Mouse (Mus musculus) granulocyte monocyte progenitor cell, adult 5-6 weeks (primary cell): ENCODE measurements around the gene Xk. TPM values are rescaled to one million over a fixed set of nuclear protein-coding genes. Genes with fewer than 3 reads are reported as not detected.
"Not testable (repeated sequence)": the region's sequence is repeated elsewhere in the genome, so short reads cannot be mapped to it uniquely, and the experiment has no call there.

Experiments used
- ATAC-seq: replicated peaks from 2 replicates; pipeline ENCODE4 v1.8.0; 2016; ENCODE audit warnings: mild to moderate bottlenecking, moderate TSS enrichment, inconsistent platforms; ENCODE audit not compliant: poor library complexity, severe bottlenecking
- total RNA-seq, 2 experiments: library from RNA; stranded (forward) in 1 of 2; stranded (reverse) in 1 of 2; fragments of 200-712, 200-1000 nt in 1 of 2; fragments of >200 nt in 1 of 2; fragmentation: Nextera tagmentation in 1 of 2; gene quantifications; 2 replicates each; pipeline ENCODE4 v1.2.3; 2014 to 2017

Xk gene
- total RNA-seq, 2 experiments from 2014 or later = 6.5 to 14.0 TPM

DNA sequence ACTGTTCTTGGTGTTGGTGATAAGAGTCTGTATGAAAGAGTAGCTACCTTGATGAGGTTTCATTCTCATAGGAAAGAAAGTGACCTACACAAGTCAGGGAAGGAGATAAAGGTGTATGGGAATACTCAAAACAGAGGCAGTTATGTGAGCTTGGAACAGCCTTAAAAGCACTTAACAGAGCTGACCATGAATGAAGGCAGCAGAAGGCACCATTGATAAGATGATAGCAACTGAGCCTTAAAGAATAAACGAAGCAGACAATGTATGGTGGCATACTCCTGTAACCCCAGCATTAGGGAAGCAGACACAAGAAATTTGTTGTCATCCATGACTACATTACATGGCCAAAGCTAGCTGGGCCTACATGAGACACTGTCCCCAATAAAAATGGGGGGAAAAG, 30.9 kb downstream of the Xk start:
- no peak for ATAC-seq

DNA sequence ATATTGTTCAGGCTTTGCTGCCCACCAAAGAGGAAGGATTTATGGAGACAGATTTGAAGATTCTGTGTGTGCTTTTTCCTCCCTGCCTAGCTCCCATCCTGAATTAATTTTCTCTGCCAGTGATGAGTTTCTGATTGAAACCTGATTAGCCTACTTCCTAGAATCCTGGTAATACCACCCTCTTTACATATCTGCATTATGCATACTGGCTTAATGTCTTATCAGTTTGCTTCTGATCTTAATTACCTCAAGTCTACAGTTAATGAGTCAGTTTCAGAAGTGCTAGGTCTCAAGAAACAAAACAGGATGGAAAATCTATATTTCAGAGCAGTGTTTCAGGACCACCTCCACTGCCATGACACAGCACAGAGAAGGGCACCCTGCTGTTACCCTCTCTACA, 43.9 kb downstream of the Xk start:
- ATAC-seq = not testable (repeated sequence)

DNA sequence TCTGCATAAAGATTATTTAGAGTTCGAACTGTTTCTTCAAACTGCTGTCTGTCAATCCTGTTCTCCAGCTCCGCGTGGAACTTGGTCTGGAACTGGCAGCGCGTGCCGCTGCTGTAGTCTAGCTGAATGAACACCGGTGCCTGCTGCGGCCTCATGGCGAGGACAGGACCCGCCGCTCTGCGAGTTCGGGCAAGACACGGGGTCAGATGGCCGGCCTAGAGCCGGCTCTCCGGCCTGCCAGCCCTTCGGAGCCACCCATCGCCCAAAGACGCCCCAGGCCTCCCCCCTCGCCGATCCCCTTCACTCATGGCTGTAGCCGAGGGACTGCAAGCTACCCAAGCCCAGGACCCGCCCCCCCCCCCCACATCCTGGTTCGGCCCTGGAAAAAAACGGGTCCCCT, 55.4 kb downstream of the Xk start:
- peak; percentile 50; the same call in 1 of the 2 replicates for ATAC-seq

DNA sequence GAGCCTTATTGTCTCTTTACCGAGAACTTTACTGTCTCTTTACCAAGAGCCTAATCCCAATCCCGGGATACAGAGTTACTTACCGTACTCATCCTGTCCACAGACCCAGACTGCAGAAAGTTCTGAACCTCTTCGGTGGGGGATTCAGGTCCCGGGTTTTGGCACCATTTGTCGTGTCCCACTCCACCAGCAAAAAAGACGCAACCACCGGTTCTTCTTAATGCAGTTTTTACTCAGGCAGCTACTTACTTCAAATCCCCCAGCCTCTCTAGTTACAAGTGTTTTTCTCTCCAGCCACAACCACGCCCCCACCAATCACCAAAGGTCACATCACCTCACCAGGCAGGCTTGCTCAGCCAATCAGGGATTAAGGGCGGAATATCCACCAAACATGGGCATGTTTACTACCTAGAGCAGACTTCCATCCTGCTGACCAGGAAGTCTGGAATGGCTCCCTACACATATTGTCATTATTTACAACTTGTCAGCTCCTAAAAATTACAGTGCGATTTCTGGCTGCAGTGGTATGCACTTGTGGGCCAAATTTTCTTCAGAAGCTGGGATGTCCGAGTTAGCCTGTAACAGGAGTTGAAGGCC, 59.9 kb downstream of the Xk start:
- not testable (repeated sequence) for ATAC-seq

DNA sequence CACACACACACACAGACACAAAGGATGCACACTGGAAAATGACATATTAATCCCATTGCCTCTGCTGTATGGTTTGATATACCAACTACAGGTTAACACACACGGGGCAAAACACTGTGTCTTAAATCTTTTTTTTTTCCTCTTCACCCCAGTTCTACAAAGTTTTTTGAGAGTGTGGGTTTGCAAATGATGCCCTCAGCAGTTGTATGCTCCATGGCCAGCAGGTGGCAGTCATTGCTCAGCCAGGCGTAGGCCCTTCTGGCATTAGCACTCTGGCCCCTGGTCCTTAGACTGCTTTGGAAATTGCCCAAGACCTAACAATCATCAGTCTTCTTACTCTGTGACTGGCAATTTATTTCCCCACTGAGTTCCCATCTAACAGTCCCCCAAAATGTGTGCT, 60.5 kb downstream of the Xk start:
- ATAC-seq = peak; percentile 92

DNA sequence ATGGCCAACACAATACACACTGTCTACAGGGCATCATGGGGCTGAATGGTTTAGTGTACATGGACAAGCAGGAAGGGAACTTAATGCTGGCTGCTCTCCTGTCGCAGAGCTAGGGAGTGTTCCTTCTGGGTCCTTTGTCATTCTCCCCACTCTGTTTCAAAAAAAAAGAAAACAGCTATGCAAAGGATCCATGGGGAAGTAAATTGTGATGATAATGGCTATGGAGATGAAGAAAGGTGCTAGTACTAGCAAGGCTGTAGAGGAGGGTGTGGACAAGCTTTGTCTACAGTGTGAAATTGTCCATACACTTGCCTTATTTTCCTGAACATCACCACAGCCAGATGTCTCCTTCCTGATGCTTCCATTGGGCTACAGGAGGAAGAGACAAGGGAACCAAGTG, 62.4 kb downstream of the Xk start:
- ATAC-seq = not testable (repeated sequence)

DNA sequence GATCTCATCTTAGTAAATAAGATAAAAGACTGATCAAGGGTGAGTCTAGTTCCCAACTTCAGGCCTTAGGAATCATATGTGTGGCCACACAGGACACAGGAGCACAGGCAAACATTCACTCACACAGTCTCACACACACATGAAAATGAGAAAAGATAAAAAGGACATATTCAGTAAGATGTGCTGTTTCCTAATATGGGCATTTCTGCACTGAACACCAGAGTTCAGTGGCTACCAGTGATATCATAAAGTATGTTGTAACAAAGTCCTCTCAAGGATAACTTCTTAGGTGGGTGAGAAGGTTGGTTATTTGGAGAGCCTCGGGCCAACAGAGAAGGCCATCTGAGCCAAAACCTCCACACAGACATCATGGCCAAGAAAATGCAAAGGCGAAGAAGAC, 77.8 kb downstream of the Xk start, which contains the start of gene H2al1k:
H2al1k (plus strand) TSS at position 301 of the 400 bp plus-strand sequence.
- ATAC-seq = not testable (repeated sequence)

Other genes starting within 250 kb of the Xk start
- not detected in 2 replicates for gene Fthl17e, start 239.3 kb upstream of the Xk start, total RNA-seq (2014; fragmentation: Nextera tagmentation)
- not detected in 2 replicates for gene Fthl17e, start 239.3 kb upstream of the Xk start, total RNA-seq (2017)
- gene Fthl17f, start 209.7 kb upstream of the Xk start, total RNA-seq (2014; fragmentation: Nextera tagmentation) = not detected in 2 replicates
- gene Fthl17f, start 209.7 kb upstream of the Xk start, total RNA-seq (2017) = not detected in 2 replicates
- gene 4930402K13Rik, start 168.2 kb upstream of the Xk start, total RNA-seq (2014; fragmentation: Nextera tagmentation) = not detected in 2 replicates
- gene 4930402K13Rik, start 168.2 kb upstream of the Xk start, total RNA-seq (2017) = not detected in 2 replicates
- not detected in 2 replicates for gene Lancl3, start 72.9 kb upstream of the Xk start, total RNA-seq (2014; fragmentation: Nextera tagmentation)
- not detected in 2 replicates for gene Lancl3, start 72.9 kb upstream of the Xk start, total RNA-seq (2017)
- not detected in 2 replicates for gene Gm14862, start 15.9 kb upstream of the Xk start, total RNA-seq (2014; fragmentation: Nextera tagmentation)
- not detected in 2 replicates for gene Gm14862, start 15.9 kb upstream of the Xk start, total RNA-seq (2017)
- gene H2al1m, start 11.0 kb downstream of the Xk start, total RNA-seq (2014; fragmentation: Nextera tagmentation) = 0.83 TPM in 1 of 2 replicates, not detected in the other
- gene H2al1m, start 11.0 kb downstream of the Xk start, total RNA-seq (2017) = 0.34 and 1.7 TPM in 2 replicates
- gene H2al1k, start 77.9 kb downstream of the Xk start, total RNA-seq (2014; fragmentation: Nextera tagmentation) = not detected in 2 replicates
- not detected in 2 replicates for gene H2al1k, start 77.9 kb downstream of the Xk start, total RNA-seq (2017)
- gene Cybb, start 215.0 kb downstream of the Xk start, total RNA-seq (2014; fragmentation: Nextera tagmentation) = 42.2 and 43.0 TPM in 2 replicates
- gene Cybb, start 215.0 kb downstream of the Xk start, total RNA-seq (2017) = 67.4 and 76.6 TPM in 2 replicates